Mouse (Mus musculus) G1E (cell line): Measurements from ENCODE around the gene Slc35b2. TPM values are rescaled to one million over a fixed set of nuclear protein-coding genes. Genes with fewer than 3 reads are reported as not detected.
A peak's percentile ranks its signal among the peaks of the same experiment; 100 is the strongest.

ENCODE experiments used
- ATAC-seq: 2 replicates; pipeline ENCODE4 v1.8.0; 2016; ENCODE audit warnings: mild to moderate bottlenecking; ENCODE audit not compliant: insufficient number of reproducible peaks, poor library complexity, low FRiP score, severe bottlenecking; ENCODE audit errors: extremely low read depth
- DNase-seq: peaks from one replicate; pipeline ENCODE4 v3.0.0; 2012; ENCODE audit warnings: low spot score
- H3K27me3 ChIP-seq: 2 replicates; pipeline ENCODE4 v1.6.1; 2012; ENCODE audit warnings: mild to moderate bottlenecking, low read length, inconsistent platforms; ENCODE audit not compliant: insufficient read depth
- H3K36me3 ChIP-seq: replicated peaks from 2 replicates; pipeline ENCODE3; 2012; ENCODE audit warnings: mild to moderate bottlenecking, inconsistent platforms
- H3K4me1 ChIP-seq: 2 replicates; pipeline ENCODE4 v1.6.1; 2012; ENCODE audit warnings: low read depth, low read length, inconsistent platforms, mixed read lengths; ENCODE audit not compliant: insufficient read depth
- H3K4me3 ChIP-seq: 2 replicates; pipeline ENCODE4 v1.5.1; 2012; ENCODE audit warnings: low read depth, mild to moderate bottlenecking, inconsistent platforms, low read length, moderate library complexity, mixed read lengths
- H3K9me3 ChIP-seq: replicated peaks from 2 replicates; pipeline ENCODE4 v1.6.1; 2012; ENCODE audit warnings: inconsistent platforms
- CTCF ChIP-seq: IDR thresholded peaks from 2 replicates; pipeline ENCODE4 v1.5.1; 2012; ENCODE audit warnings: low read depth, low read length, inconsistent platforms, mixed read lengths
- GATA1 ChIP-seq: IDR thresholded peaks from 2 replicates; pipeline ENCODE4 v1.6.1; 2012; ENCODE audit warnings: borderline replicate concordance, low read length, inconsistent platforms, mixed read lengths
- GATA2 ChIP-seq: IDR thresholded peaks from 2 replicates; pipeline ENCODE4 v1.6.1; 2012; ENCODE audit warnings: low read depth, low read length, inconsistent platforms, borderline replicate concordance
- POLR2AphosphoS5 ChIP-seq: IDR thresholded peaks from 2 replicates; pipeline ENCODE4 v1.6.1; 2012; ENCODE audit warnings: low read depth, low read length, inconsistent platforms; ENCODE audit not compliant: insufficient replicate concordance
- TAL1 ChIP-seq: conservative IDR thresholded peaks from 2 replicates; pipeline ENCODE4 v1.6.1; 2012; ENCODE audit warnings: low read depth, low read length, inconsistent platforms, mixed read lengths
- polyA plus RNA-seq: library from polyadenylated mRNA; stranded (reverse); fragments of >175 nt; gene quantifications from 2 replicates; pipeline ENCODE4 v1.2.3, GENCODE M21; 2012
- total RNA-seq, 2 experiments: library from RNA; stranded (forward) in 1 of 2; stranded (reverse) in 1 of 2; fragments of 200-1000 nt in 1 of 2; fragments of >200 nt in 1 of 2; fragmentation: Nextera tagmentation in 1 of 2; gene quantifications; 2 replicates each; pipeline ENCODE4 v1.2.3; 2014 to 2017

The Slc35b2 gene
- total and polyA plus RNA-seq, 3 experiments: 24.9 to 77.1 (median 46.5) TPM

DNA sequence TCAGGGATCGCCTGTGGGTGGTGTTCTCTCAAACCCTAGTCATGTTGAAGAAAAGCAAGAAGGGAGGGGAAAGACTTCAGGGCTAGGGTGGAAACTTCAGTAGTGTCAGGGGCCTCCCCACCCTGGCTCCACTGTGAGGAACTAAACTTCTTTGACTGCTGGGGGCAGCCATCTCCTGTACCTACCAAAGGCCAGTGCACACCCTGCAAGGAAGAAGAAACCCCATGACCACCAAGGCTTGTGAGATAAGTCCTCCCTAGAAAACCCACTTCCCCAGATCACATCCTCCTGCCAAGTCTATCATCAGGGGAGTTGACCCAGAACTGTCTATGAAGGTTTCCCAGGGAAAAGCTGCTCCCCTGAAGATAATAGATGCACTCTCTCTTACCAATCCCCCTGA, 9.3 kb upstream of the Slc35b2 start:
- Histone ChIP-seq H3K36me3 (peaks cover 22% of the 10 kb centered on the region), H3K9me3 (no peaks in the 10 kb centered on the region), H3K4me1 (peaks cover 52% of the 10 kb centered on the region), H3K27me3 (peaks cover 25% of the 10 kb centered on the region), H3K4me3 (no peak overlapping the region)
- no peak for TF ChIP-seq CTCF
- no peak for TF ChIP-seq POLR2AphosphoS5
- no peak for TF ChIP-seq TAL1
- no peak for TF ChIP-seq GATA2
- no peak for TF ChIP-seq GATA1
- DNase-seq (no peak), ATAC-seq (no peak)

DNA sequence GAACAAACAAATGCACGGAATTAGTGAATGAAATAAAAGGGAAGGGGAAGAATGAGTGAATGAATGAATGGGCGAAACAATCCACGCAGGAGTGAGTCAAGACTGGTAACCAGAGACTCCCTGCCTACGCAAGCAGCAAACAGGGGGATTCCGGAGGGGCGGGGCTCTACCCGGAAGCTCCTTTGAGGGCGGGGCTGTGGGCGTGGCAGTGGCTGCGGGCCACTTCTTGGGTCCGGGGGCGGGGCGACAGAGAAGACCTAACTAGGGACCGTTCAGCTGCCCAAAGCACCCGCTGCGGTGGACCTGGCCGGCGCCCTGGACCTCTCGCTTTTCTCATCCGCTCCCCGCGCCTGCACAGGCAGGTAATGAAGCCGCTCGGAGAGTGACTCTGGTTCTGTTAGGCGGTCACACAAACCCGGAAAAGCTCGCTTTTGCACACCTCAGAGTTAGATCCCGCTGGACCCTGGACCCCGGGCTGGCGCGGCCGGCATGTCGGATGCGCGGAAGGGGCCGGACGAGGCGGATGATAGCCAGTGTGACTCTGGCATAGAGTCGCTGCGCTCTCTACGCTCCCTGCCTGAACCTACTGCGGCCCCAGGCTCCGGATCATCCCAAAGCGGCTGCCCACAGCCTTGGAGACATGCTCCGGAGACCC, 8.1 kb upstream of the Slc35b2 start, which contains the start of gene Nfkbie:
TSS of gene Nfkbie (plus strand) at position 252 of the 655 bp plus-strand sequence.
- DNase-seq (peak; percentile 91), ATAC-seq (peak; percentile 66)
- Histone ChIP-seq H3K4me1 (peaks cover 52% of the 10 kb centered on the region), H3K27me3 (peaks cover 16% of the 10 kb centered on the region), H3K36me3 (peaks cover 32% of the 10 kb centered on the region), H3K9me3 (no peaks in the 10 kb centered on the region), H3K4me3 (peak within 1 kb of the TSS; percentile 83)
- TF ChIP-seq GATA1 (no peak), GATA2 (no peak), TAL1 (no peak), CTCF (no peak), POLR2AphosphoS5 (no peak)

DNA sequence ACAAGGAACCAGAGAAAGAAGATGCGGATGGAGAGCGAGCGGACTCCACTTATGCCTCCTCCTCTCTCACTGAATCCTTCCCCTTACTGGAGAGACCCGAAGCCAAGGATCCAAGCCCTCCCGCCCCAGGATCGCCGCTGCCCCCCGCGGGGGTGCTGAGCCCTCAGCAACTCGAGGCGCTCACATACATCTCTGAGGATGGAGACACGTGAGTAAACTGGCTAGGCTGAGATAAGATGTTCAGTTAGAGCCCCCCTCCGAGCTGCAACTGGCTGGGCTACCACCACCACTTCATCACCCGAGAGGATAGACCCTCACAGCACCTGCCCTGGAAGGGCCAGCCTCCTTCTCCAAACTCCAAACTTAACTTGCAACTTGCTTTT, 7.6 kb upstream of the Slc35b2 start:
- Histone ChIP-seq H3K4me1 (peaks cover 52% of the 10 kb centered on the region), H3K9me3 (no peaks in the 10 kb centered on the region), H3K36me3 (peaks cover 36% of the 10 kb centered on the region), H3K4me3 (peak overlapping the region; percentile 83), H3K27me3 (peaks cover 12% of the 10 kb centered on the region)
- no peak for TF ChIP-seq GATA2
- no peak for TF ChIP-seq GATA1
- no peak for TF ChIP-seq POLR2AphosphoS5
- TF ChIP-seq CTCF: no peak
- TF ChIP-seq TAL1: no peak
- ATAC-seq: no peak
- DNase-seq: peak; percentile 35

DNA sequence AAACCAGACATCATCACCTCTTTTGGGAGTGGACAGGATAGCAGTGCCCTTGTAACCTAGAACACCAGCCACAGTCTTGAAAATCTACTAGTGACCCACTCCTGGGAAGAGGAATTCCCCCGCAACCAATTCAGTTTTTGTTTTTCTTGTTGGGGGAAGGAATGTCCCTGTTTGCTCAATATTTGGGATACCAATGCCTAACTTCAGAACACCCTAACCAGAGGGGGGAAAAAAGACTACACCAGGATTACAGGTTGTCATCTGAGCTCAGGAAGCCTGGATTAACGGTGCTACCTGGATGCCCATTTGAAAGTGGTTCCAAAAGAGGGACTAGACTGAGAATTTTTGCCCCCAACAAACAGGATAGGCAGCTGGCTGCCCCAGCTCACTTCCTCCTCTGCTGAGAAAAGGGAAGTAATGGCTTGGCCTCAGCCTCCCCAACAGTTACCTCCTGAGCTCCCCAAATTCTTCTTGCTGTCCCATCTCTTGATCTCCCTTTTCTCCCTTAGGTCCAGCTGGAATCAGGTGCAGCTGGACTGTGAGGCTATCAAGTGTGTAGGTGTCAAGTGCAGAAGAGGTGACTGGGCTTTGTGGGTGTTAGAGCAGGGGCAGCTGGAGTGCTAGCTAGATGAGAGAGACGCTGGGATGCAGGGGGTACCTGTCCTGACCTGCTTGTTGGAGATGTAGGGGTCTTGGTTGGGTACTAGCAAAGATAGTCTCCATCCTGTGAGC, 7.0 kb upstream of the Slc35b2 start:
- peak overlapping the region; percentile 83 for H3K4me3 ChIP-seq
- peaks cover 38% of the 10 kb centered on the region for H3K36me3 ChIP-seq
- TF ChIP-seq GATA2 (no peak), POLR2AphosphoS5 (no peak), TAL1 (no peak), CTCF (no peak), GATA1 (no peak)
- DNase-seq (peak; percentile 72), ATAC-seq (no peak; the same call in 1 of the 2 replicates)
- H3K9me3 ChIP-seq: no peaks in the 10 kb centered on the region
- H3K27me3 ChIP-seq: peaks cover 7% of the 10 kb centered on the region
- H3K4me1 ChIP-seq: peaks cover 52% of the 10 kb centered on the region

- Histone ChIP-seq H3K27me3 (peaks cover 7% of the 10 kb centered on the region), H3K36me3 (peaks cover 44% of the 10 kb centered on the region), H3K9me3 (no peaks in the 10 kb centered on the region), H3K4me3 (peak overlapping the region; percentile 83), H3K4me1 (peaks cover 48% of the 10 kb centered on the region)
- DNase-seq (no peak), ATAC-seq (0 out of 2 replicates have a peak, but pooled peaks have one; percentile 10)
- TF ChIP-seq CTCF: no peak
- TF ChIP-seq GATA2: no peak
- TF ChIP-seq POLR2AphosphoS5: no peak
- no peak for TF ChIP-seq TAL1
- no peak for TF ChIP-seq GATA1
These were observed 6.3 kb upstream of the Slc35b2 start for GRCm38 (mm10) chr17:45557246-45557824.
